Mouse (Mus musculus): Measurements from ENCODE around the gene Dnajb12.

GRCm38 (mm10) chr10:59932521-59932920 lies 53.2 kb downstream of the Dnajb12 start:
- TF ChIP-seq CTCF (IDR thresholded peaks at IDR 0.05; ENCODE audit: control insufficient read depth, insufficient read depth, low read length) (no peak), POLR2A (IDR thresholded peaks at IDR 0.05; ENCODE audit: borderline replicate concordance, control insufficient read depth, low read depth, low read length) (no peak)
